Mouse (Mus musculus) heart, adult 2 months (tissue): ENCODE measurements at regions not wholly inside any gene's neighbourhood (a gene's known extent, or its start where the extent isn't known, plus 50 kb on each side); places are given as distances from the start of the nearest gene placed in this dataset.

Source experiments
- CTCF ChIP-seq: fragments of 200-600 bp; IDR thresholded peaks from 2 replicates; pipeline ENCODE4 v1.8.1; 2022; ENCODE audit warnings: antibody characterized with exemption, mild to moderate bottlenecking, moderate library complexity
- EP300 ChIP-seq: fragments of 200-500 bp; IDR thresholded peaks from 2 replicates; pipeline ENCODE4 v1.6.1; 2011; ENCODE audit warnings: low read depth, low read length, control low read depth; ENCODE audit not compliant: insufficient read depth

GRCm38 (mm10) chr5:51917812-51918448 is 272.4 kb downstream of the Dhx15 start:
- TF ChIP-seq CTCF (no peak), EP300 (no peak)
